Mouse (Mus musculus): ENCODE results near the gene Gm9747. TPM values are rescaled to one million over a fixed set of nuclear protein-coding genes. Genes with fewer than 3 reads are reported as not detected.

The Gm9747 gene
- 22.1 and 26.4 TPM in 2 replicates for polyA plus RNA-seq (2015; fragmentation: Nextera tagmentation; extraction: Ambion mirVana)

GRCm38 (mm10) chr1:82232812-82233211 is at the start of gene Gm9747:
TSS of gene Gm9747 (plus strand) at chr1:82233112.
- ATAC-seq (replicated peaks) = no peak

DNA sequence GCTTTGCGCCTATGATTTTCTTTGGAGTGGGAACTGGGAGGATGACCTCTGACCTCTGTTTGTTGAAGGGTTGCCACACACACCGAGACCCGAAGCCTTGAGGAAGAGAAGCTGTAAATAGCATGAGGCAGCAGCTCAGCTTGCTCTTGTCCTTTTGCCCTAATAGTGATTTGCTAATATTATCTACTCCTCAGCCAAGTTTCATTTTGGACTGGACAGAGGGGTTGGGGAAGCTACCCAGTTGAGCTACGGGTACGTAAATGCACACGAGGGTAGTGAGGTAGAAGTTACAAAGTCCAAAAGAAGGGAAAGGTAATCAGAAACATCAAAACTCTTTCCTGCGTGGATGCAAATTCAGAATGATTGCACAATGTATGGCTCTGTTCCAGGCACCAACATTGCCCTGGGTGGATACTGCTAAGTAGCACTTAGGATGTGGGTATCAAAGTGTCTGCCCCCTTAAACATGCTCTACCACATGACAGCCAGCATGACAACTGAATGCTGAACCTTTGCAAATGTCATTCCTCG is 48.9 kb upstream of the Gm9747 start:
- H3K27ac ChIP-seq = no peak overlapping the region
- 80% methylated on average over 8 of the region's 8 CpGs for WGBS
- H3K27me3 ChIP-seq (replicated peaks) = no peaks in the 10 kb centered on the region; the same call in 1 of the 2 replicates
- no peak for ATAC-seq (replicated peaks)
- H3K36me3 ChIP-seq (replicated peaks) = no peaks in the 10 kb centered on the region
- no peak overlapping the region for H3K4me3 ChIP-seq
- H3K4me2 ChIP-seq = no peak overlapping the region
- no peaks in the 10 kb centered on the region for H3K4me1 ChIP-seq
- no peak overlapping the region for H3K9ac ChIP-seq
- H3K9me3 ChIP-seq = no peaks in the 10 kb centered on the region

More at GRCm38 (mm10) chr1:82232812-82233211, at the start of gene Gm9747:
- H3K4me2 ChIP-seq = no peak within 1 kb of the TSS
- H3K9me3 ChIP-seq = no peaks in the 10 kb centered on the region
- no peaks in the 10 kb centered on the region for H3K36me3 ChIP-seq (replicated peaks)
- WGBS = 97% methylated on average over 3 of the region's 3 CpGs
- no peak within 1 kb of the TSS for H3K9ac ChIP-seq
- H3K27ac ChIP-seq = no peak within 1 kb of the TSS
- no peaks in the 10 kb centered on the region for H3K4me1 ChIP-seq
- H3K27me3 ChIP-seq (replicated peaks) = no peaks in the 10 kb centered on the region
- no peak within 1 kb of the TSS for H3K4me3 ChIP-seq

- Histone ChIP-seq H3K4me1 (no peaks in the 10 kb centered on the region), H3K4me3 (no peak overlapping the region), H3K27me3 (replicated peaks) (no peaks in the 10 kb centered on the region), H3K4me2 (no peak overlapping the region), H3K9ac (no peak overlapping the region), H3K27ac (no peak overlapping the region), H3K36me3 (replicated peaks) (no peaks in the 10 kb centered on the region), H3K9me3 (no peaks in the 10 kb centered on the region)
- no peak for ATAC-seq (replicated peaks)
- WGBS = 79% methylated on average over 10 of the region's 10 CpGs
Observed at GRCm38 (mm10) chr1:82188549-82189231, 44.2 kb upstream of the Gm9747 start.

DNA sequence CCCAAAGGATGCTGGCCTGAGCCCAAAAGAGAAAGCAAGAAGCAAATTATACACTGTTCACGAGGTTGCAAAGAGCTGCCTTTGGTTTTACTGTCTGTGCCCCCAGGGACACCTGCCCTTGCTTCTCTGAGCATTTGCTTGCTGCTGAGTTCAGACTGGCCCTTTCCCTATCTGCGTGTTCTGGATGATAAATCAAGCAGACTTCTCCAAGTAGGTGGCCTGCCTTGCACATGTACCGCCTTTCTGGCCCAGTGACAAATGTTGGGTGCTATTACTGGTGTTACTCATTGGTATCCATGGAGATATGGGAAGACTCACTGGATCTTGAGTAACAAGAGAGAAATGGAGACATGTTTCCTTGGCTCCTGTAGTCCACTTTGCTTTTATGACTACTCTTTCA is 43.4 kb upstream of the Gm9747 start:
- no peak for ATAC-seq (replicated peaks)
- Histone ChIP-seq H3K4me2 (no peak overlapping the region), H3K36me3 (replicated peaks) (no peaks in the 10 kb centered on the region), H3K9ac (no peak overlapping the region), H3K9me3 (no peaks in the 10 kb centered on the region), H3K4me3 (no peak overlapping the region), H3K27ac (no peak overlapping the region), H3K27me3 (replicated peaks) (no peaks in the 10 kb centered on the region), H3K4me1 (no peaks in the 10 kb centered on the region)
- 65% methylated on average over 3 of the region's 3 CpGs for WGBS

DNA sequence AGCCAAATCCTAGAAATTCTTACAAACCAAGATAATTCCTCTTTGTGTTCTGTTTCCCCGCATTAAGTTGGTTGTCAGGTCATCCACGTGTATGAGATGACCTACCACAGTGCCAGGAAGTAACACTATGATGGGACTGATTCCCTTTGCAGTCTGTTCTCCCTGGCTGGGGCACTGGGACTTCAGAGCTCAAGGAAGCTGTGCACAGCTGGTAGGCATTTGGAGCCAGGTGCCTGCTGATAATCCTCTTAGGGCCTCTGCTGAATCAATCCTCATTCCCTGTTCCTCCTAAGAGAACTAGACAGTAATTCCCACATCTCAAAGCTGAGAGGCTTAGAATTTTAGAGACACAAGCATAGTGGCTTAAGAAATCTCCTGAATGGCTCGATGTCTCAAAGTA is 41.3 kb upstream of the Gm9747 start:
- Histone ChIP-seq H3K27ac (no peak overlapping the region), H3K4me2 (no peak overlapping the region), H3K9me3 (no peaks in the 10 kb centered on the region), H3K4me3 (no peak overlapping the region), H3K4me1 (no peaks in the 10 kb centered on the region), H3K27me3 (replicated peaks) (no peaks in the 10 kb centered on the region), H3K36me3 (replicated peaks) (no peaks in the 10 kb centered on the region), H3K9ac (no peak overlapping the region)
- ATAC-seq (replicated peaks) = no peak
- WGBS = 15% methylated on average over 3 of the region's 3 CpGs

DNA sequence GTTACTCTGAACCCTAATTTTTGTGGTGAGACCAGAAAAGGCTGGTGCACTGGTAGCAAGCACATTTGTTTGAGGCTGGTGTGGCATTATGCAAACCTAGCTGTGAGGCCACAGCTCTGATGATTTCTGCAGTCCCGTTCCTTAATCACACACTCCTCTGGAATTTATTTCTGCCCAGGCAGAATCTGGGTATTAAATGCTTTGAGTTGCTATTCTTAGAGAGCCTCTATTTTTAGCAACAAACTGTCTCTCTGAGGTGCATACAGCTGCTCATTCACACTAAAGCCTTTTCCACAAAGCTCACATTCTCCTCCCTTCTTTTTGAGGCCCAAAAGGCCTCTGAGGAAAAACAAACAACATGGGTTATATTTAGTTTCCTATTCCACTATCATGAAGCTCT is 33.0 kb upstream of the Gm9747 start:
- Histone ChIP-seq H3K9me3 (no peaks in the 10 kb centered on the region), H3K9ac (no peak overlapping the region), H3K27ac (peak overlapping the region; percentile 6; the same call in 1 of the 2 replicates), H3K27me3 (replicated peaks) (no peaks in the 10 kb centered on the region), H3K4me3 (no peak overlapping the region), H3K4me1 (peaks cover 7% of the 10 kb centered on the region), H3K4me2 (no peak overlapping the region), H3K36me3 (replicated peaks) (no peaks in the 10 kb centered on the region)
- ATAC-seq (replicated peaks) = no peak
- WGBS = 23% methylated on average over 1 of the region's 1 CpGs

DNA sequence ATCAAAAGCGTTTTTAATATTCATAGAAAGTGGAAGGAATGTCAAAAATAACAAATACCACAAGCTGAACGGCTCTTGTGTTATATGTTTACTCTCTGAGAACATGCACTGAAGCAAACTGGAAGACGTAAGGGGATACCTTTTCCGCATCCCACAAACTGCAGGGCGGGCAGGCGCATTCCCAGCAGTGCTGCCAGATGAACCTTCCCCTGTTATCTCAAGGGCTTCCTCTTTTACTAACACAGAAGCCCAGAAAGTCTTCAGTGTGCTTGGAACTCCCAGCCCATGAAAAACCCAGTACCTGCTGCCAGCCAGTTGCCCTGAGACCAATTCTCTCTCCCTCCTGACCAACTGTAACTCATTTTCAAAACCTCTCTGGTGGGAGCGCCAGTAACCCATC is 32.3 kb upstream of the Gm9747 start:
- Histone ChIP-seq H3K4me1 (peaks cover 7% of the 10 kb centered on the region), H3K27ac (no peak overlapping the region), H3K27me3 (replicated peaks) (no peaks in the 10 kb centered on the region), H3K9ac (no peak overlapping the region), H3K9me3 (no peaks in the 10 kb centered on the region), H3K4me2 (no peak overlapping the region), H3K4me3 (no peak overlapping the region), H3K36me3 (replicated peaks) (no peaks in the 10 kb centered on the region)
- 92% methylated on average over 7 of the region's 7 CpGs for WGBS
- ATAC-seq (replicated peaks) = no peak

GRCm38 (mm10) chr1:82207511-82207910 is 25.4 kb upstream of the Gm9747 start:
- H3K9me3 ChIP-seq = no peaks in the 10 kb centered on the region; the same call in 1 of the 2 replicates
- H3K4me3 ChIP-seq = no peak overlapping the region
- no peaks in the 10 kb centered on the region for H3K36me3 ChIP-seq (replicated peaks)
- H3K27ac ChIP-seq = no peak overlapping the region
- H3K27me3 ChIP-seq (replicated peaks) = no peaks in the 10 kb centered on the region
- no peaks in the 10 kb centered on the region for H3K4me1 ChIP-seq
- no peak overlapping the region for H3K9ac ChIP-seq
- 91% methylated on average over 5 of the region's 5 CpGs for WGBS
- no peak overlapping the region for H3K4me2 ChIP-seq
- ATAC-seq (replicated peaks) = no peak

GRCm38 (mm10) chr1:82220673-82221396 is 12.1 kb upstream of the Gm9747 start:
- 38% methylated on average over 12 of the region's 12 CpGs for WGBS
- Histone ChIP-seq H3K4me2 (no peak overlapping the region), H3K27ac (no peak overlapping the region), H3K9ac (no peak overlapping the region), H3K36me3 (replicated peaks) (no peaks in the 10 kb centered on the region), H3K4me3 (no peak overlapping the region), H3K4me1 (no peaks in the 10 kb centered on the region), H3K27me3 (replicated peaks) (no peaks in the 10 kb centered on the region), H3K9me3 (no peaks in the 10 kb centered on the region)
- ATAC-seq (replicated peaks) = 0 out of 2 replicates have a peak, but pooled peaks have one; percentile 37

- Histone ChIP-seq H3K4me2 (no peak overlapping the region), H3K4me1 (no peaks in the 10 kb centered on the region), H3K36me3 (replicated peaks) (no peaks in the 10 kb centered on the region), H3K9me3 (no peaks in the 10 kb centered on the region), H3K4me3 (no peak overlapping the region), H3K27ac (no peak overlapping the region), H3K9ac (no peak overlapping the region), H3K27me3 (replicated peaks) (no peaks in the 10 kb centered on the region)
- ATAC-seq (replicated peaks) = no peak
- WGBS = 56% methylated on average over 1 of the region's 1 CpGs
Observed at GRCm38 (mm10) chr1:82221462-82221861, 11.4 kb upstream of the Gm9747 start.

- no peaks in the 10 kb centered on the region for H3K36me3 ChIP-seq (replicated peaks)
- no peak overlapping the region for H3K4me3 ChIP-seq
- H3K4me2 ChIP-seq = no peak overlapping the region
- no peak overlapping the region for H3K9ac ChIP-seq
- ATAC-seq (replicated peaks) = no peak
- no peaks in the 10 kb centered on the region for H3K27me3 ChIP-seq (replicated peaks)
- 91% methylated on average over 5 of the region's 5 CpGs for WGBS
- no peaks in the 10 kb centered on the region for H3K9me3 ChIP-seq
- no peaks in the 10 kb centered on the region for H3K4me1 ChIP-seq
- no peak overlapping the region for H3K27ac ChIP-seq
Observed at GRCm38 (mm10) chr1:82223042-82223795, 9.7 kb upstream of the Gm9747 start.

GRCm38 (mm10) chr1:82228841-82229240 is 4.1 kb upstream of the Gm9747 start:
- H3K27ac ChIP-seq = no peak overlapping the region
- no peaks in the 10 kb centered on the region for H3K36me3 ChIP-seq (replicated peaks)
- no peaks in the 10 kb centered on the region for H3K27me3 ChIP-seq (replicated peaks)
- no peaks in the 10 kb centered on the region for H3K4me1 ChIP-seq
- no peak overlapping the region for H3K4me2 ChIP-seq
- no peak overlapping the region for H3K4me3 ChIP-seq
- no peak for ATAC-seq (replicated peaks)
- H3K9me3 ChIP-seq = no peaks in the 10 kb centered on the region
- no peak overlapping the region for H3K9ac ChIP-seq

Data from midbrain, embryonic 15.5 days (tissue).